Mouse (Mus musculus): Measurements from ENCODE around the gene Rpgr. TPM values are rescaled to one million over a fixed set of nuclear protein-coding genes. Genes with fewer than 3 reads are reported as not detected.

The Rpgr gene
- polyA plus RNA-seq, 1 experiment from 2014 or later, result 23.5 TPM

DNA sequence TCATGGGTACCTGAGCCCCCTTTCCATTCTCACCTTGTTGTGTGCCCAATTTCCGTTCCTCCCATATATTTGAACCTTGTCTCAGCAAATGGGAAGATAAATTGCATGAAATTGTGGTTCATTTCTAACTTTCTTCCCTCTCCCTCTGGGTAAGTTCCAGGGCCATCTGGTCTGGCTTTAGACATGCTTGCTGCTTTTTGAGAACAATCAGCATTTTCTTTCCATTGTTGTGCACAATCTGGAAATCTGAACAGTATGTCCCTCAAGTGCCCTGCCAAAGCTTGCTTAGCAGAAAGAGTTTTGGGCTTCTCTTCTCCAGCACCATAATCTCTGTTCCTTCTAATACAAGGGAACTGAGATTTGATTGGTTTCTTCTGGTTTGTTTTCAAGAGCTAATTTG lies 152.9 kb downstream of the Rpgr start:
- H3K36me3 ChIP-seq, result no peaks in the 10 kb centered on the region
- no peak for DNase-seq (ENCODE audit: low spot score)
- H3K27ac ChIP-seq, result no peak overlapping the region
- H3K9me3 ChIP-seq (replicated peaks), result no peaks in the 10 kb centered on the region
- no peak overlapping the region for H3K4me3 ChIP-seq
- 84% methylated on average over 1 of the region's 1 CpGs for WGBS
- no peaks in the 10 kb centered on the region for H3K27me3 ChIP-seq (ENCODE audit: low read depth, poor library complexity, severe bottlenecking)
- no peaks in the 10 kb centered on the region for H3K4me1 ChIP-seq

DNA sequence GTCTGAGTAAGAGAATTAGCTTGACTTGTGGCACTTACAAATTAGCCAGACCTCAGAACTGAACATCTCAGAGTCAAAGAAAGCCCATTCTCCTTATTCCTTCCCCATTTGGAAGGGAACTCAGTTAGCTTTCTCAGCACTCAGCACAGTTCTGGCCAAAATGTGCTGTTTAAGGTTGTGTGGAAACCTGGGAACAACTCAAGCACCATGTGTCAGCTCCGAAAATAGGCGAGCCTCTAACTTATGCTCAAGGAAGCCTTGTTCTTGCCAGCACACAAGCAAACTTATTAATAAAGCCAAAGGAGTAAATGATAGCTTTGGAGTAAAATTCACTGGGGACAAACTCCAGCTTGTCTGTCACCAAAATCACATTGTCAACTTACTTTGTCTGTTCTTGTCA lies 153.4 kb downstream of the Rpgr start:
- DNase-seq (ENCODE audit: low spot score), result no peak
- no peak overlapping the region for H3K4me3 ChIP-seq
- no peaks in the 10 kb centered on the region for H3K9me3 ChIP-seq (replicated peaks)
- WGBS, result 80% methylated on average over 2 of the region's 2 CpGs
- H3K27me3 ChIP-seq (ENCODE audit: low read depth, poor library complexity, severe bottlenecking), result no peaks in the 10 kb centered on the region
- no peak overlapping the region for H3K27ac ChIP-seq
- H3K4me1 ChIP-seq, result no peaks in the 10 kb centered on the region
- H3K36me3 ChIP-seq, result no peaks in the 10 kb centered on the region

DNA sequence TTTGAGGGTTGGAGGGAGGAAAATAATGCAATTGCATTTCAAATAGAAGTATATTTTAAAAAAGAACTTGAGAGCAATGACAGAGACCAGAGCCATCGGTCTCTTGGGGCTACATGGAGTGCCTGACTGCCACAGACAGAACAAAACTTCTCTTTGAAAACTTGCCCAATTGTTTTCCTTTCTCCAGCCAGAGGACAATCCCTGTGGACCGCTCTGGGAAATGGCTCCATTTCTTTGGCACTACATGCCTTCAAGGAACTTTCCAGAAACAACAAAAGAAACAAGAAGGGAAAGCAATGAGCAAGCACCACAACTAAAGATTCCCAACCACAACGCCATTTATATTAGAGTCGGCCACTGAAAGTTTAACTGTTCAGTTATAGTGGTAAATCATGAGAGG lies 154.5 kb downstream of the Rpgr start:
- WGBS, result 91% methylated on average over 4 of the region's 4 CpGs
- no peaks in the 10 kb centered on the region for H3K9me3 ChIP-seq (replicated peaks)
- no peaks in the 10 kb centered on the region for H3K4me1 ChIP-seq
- H3K27ac ChIP-seq, result no peak overlapping the region
- no peak overlapping the region for H3K4me3 ChIP-seq
- H3K36me3 ChIP-seq, result no peaks in the 10 kb centered on the region
- H3K27me3 ChIP-seq (ENCODE audit: low read depth, poor library complexity, severe bottlenecking), result no peaks in the 10 kb centered on the region
- no peak for DNase-seq (ENCODE audit: low spot score)

DNA sequence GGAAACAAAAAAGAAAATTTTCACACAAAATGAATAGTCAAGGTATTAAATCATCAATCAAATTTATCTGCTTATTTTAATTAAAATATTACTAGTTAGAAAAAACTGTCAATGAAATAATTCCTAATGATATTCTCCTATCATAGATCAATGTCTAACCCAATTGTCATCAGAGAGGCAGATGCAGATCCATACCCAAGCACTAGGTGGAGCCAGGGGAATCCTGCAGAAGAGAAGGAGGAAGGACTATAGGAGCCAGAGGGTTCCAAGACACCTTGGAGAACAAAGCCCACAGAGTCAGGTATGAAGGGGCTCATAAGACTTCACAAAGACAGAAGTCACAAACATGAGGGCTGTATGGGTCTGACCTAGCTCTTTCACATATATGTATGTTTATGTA lies 182.1 kb downstream of the Rpgr start:
- Histone ChIP-seq H3K27me3 (ENCODE audit: low read depth, poor library complexity, severe bottlenecking) (no peaks in the 10 kb centered on the region), H3K4me1 (no peaks in the 10 kb centered on the region), H3K9me3 (replicated peaks) (no peaks in the 10 kb centered on the region), H3K36me3 (no peaks in the 10 kb centered on the region), H3K4me3 (no peak overlapping the region), H3K27ac (no peak overlapping the region)
- DNase-seq (ENCODE audit: low spot score), result no peak

Other genes starting within 250 kb of the Rpgr start
- 1.5 and 4.0 TPM in 2 replicates for gene Srpx, start 99.2 kb downstream of the Rpgr start, polyA plus RNA-seq (2016; fragmentation: Nextera tagmentation; extraction: Ambion mirVana)
- not detected in 2 replicates for gene Otc, start 35.4 kb upstream of the Rpgr start, polyA plus RNA-seq (2016; fragmentation: Nextera tagmentation; extraction: Ambion mirVana)

All from limb, embryonic 10.5 days (tissue).